Mouse (Mus musculus): ENCODE measurements around the gene Wwox.

- no peak for TF ChIP-seq MAFK (IDR thresholded peaks at IDR 0.05; ENCODE audit: insufficient read depth, low read depth, low read length)
- no peak for TF ChIP-seq CHD2 (IDR thresholded peaks at IDR 0.05; ENCODE audit: low read depth, low read length)
- TF ChIP-seq ZNF384 (IDR thresholded peaks at IDR 0.05; ENCODE audit: low read depth, low read length) = no peak
- TF ChIP-seq HCFC1 (IDR thresholded peaks at IDR 0.05; ENCODE audit: borderline replicate concordance, insufficient read depth, low read length) = no peak
These were observed 416.4 kb downstream of the Wwox start for GRCm38 (mm10) chr8:114855833-114856232.

Measured in ES-E14 (cell line).